Mouse (Mus musculus): Measurements from ENCODE around the gene Il1rapl1.

DNA sequence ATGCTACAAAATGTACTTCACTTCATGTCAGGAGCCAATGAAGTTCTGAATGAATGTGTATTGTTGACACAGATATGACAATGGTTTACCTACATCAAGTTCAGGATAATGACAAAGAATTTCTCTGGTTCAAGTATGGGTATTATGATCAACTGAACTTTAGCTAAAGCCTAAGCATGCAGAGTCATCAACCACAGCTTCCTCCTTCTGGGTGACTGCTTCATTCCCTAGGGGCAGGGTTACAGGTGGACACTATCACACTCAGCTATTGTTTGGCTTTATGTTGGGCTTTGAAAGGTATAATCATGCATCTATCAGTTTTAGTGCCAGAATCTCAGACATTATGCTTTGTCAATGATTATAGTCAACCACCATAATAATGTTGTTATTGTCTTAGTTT lies 1166.3 kb downstream of the Il1rapl1 start:
- TF ChIP-seq CTCF (IDR thresholded peaks at IDR 0.05; ENCODE audit: low read depth): no peak
- TF ChIP-seq EP300 (IDR thresholded peaks at IDR 0.05; ENCODE audit: low read depth): no peak
